Mouse (Mus musculus) frontal cortex, postnatal 36 days (tissue): ENCODE measurements around the gene Mmp10.

ENCODE experiments used
- DNase-seq, 2 experiments: peaks; one replicate each; pipeline ENCODE4 v3.0.0; 2022; ENCODE audit warnings: low spot score in 2 of 2

The Mmp10 gene

DNA sequence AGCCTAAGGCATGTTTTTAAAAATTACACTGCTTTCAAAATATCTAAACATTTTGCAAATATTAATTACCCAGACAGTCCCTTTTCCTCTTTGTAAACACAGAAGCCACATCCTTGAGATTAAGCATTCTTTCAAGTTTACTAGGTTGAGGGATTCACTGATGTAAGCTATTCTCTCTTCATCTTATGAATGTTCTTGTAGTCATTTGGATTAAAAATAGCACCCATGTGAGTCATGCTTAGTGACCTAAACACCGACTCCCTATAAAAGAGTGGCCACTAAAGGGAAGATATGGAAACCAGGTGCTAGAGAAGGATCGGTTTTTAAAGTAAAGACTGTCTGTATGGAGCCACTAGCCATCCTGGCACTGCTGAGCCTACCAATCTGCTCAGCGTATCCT lies at the start of gene Mmp10:
Gene Mmp10, plus strand, starts transcription at position 302 of the 400 bp plus-strand sequence.
- no peak for DNase-seq

DNA sequence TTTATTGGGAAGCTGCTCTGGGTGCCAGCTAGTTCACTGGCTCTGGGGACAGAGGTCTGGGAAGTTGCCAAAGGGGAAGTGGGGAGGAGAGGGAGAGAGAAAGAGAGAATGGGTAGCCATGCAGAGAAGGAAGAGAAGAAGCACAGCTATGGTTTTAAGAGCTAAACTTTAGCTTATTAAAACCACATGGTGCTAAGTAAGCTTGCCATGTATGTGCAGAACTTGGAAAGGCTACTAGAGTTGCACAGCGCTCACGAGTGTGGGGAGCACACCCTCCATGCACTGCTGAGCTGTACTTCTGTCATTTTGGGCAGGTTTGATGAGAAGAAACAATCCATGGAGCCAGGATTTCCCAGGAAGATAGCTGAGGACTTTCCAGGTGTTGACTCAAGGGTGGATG lies 48.9 kb upstream of the Mmp10 start:
- no peak for DNase-seq

DNA sequence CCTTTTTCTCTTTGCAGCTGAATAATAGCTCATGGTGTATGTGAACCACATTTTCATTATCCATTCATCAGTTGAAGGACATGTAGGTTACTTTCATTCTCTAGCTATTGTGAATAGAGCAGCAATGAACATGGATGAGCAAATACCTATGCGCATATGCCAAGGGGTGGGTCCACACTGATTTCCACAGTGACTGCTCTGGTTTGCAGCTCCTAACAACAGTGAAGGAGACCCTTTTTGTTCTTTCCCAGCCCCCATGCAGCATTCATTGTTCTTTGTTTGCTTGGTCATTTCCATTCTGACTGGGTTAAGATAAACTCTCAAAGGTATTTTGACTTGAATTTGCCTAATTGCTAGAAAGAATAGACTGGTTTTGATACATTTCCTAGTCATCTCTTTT lies 31.9 kb upstream of the Mmp10 start:
- no peak for DNase-seq

DNA sequence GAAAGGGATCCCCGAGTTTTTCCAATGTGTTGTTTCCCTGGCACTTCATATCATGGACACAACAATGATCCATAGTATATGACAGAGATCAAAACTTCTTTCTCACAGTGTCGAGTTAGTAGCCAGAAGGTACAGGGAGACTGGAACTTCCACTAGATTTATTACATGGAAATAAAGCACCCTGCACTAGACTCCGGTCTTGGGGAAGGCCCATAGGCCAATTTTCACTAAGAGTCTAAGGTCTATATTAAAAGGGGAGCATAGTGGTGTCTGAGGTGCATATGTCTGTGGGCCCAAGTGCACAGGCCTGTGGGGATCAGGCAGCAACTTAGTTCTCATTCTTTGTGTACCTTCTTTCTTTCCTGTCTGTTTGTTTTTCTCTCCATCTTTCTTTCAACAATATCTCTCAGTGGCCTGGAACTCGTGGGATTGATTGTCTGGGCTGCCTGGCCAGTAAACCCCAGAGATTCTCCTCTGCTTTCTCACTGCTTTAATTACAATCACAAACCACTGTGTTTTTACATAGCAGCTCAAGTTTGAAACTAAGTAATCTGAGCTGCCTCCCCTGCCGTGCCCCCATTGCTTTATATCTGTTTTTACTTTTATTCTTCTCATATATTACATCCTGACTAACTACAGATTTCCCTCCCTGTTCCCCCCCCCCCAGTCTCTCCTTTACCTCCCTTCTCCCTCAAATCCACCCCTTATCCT lies 18.3 kb upstream of the Mmp10 start:
- DNase-seq = no peak

DNA sequence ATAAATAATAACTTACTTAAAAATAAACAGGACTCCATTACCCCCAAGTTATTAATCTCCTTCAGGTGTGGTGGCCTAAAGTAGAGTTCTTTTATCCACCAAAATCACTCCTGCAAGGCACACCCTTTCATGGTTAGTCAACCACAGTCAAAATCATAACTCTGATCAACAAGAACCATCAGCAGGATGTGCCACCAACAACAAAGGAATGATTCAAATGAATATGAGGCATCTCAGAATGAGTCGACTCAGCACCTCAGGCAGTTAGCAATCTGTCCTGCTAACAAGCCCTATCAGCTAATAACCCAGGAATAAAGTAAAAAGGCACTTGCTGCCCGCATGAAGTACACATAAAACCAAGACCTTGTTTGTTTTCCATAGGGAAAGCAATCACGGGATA lies 1.0 kb upstream of the Mmp10 start:
- DNase-seq = no peak

DNA sequence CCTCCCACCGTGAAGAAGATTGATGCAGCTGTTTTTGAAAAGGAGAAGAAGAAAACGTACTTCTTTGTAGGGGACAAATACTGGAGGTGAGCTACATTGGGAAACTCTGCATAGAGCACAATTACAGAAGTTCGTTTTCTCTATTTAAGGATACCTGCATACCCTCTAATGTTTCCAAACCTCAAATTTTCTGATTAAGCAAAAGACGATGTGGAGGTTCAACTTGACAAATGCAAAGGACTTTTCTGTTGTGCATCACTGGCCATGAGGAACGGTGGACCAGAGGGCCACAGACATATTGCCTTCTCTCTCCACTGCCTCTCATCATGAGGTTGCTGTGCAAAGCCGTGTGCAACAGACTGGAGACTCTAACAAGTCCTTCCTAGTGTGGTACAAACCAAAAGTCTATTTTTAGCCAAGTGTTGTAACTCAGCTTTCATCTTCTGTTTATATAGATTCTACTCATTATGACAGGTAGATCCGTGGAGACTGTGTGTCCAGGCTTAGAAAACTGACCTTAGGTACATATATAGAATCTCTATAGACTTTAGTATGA lies 5.2 kb downstream of the Mmp10 start:
- no peak for DNase-seq

DNA sequence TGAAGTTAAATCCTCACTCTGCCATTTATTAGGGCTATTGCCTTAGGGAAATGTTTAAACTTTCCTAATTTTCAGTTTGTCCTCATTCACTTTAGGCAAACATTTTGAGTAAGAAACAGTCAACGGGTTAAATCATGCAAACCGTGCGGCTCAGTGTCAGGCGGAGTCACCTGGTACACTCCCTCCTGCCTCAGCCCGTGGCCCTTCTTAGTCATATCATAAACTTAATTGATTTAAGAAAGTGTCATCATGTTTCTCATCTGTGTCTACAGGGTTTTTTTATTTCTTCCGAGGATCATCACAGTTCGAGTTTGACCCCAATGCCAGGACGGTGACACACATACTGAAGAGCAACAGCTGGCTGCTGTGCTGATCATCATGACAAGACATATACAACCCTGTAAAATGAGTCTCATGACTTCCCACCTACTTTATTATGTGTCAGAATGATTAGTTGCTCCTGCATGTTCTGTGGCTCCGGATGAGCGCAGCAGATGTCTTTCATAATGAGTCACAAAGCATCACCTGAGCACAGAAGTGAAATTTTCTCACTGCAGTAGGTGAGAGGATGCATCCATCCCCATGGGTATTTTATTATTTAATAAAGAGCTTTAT lies 7.6 kb downstream of the Mmp10 start:
- DNase-seq = no peak

DNA sequence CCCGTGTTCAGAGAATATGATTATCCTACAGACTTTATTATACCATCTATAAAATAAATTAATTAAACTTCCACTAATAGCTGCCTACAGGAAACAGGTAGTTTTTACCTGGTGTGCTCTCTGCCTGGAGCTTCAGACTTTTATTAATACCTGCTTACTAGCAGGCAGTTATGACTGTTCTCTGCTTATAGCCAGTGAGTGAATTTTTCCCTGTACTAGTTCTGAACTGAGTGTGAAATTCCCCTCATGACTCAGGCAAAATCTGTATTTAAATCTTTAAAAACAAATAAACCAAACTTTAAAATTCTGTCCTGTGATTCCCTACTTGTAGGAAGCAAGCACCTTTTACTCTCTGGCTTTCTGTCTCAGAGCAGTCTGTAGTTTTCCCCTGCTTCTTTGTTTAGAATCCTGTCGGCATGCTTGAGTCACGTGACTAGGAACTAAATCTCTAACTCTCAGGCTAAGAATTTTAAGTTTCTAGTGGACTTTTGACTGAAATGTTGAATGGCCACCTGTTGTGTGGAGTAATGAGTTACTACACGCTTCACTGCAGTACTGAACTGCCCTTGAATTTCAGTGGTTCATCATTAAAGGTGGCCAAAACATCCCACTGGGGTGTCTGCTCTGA lies 15.9 kb downstream of the Mmp10 start:
- no peak for DNase-seq

DNA sequence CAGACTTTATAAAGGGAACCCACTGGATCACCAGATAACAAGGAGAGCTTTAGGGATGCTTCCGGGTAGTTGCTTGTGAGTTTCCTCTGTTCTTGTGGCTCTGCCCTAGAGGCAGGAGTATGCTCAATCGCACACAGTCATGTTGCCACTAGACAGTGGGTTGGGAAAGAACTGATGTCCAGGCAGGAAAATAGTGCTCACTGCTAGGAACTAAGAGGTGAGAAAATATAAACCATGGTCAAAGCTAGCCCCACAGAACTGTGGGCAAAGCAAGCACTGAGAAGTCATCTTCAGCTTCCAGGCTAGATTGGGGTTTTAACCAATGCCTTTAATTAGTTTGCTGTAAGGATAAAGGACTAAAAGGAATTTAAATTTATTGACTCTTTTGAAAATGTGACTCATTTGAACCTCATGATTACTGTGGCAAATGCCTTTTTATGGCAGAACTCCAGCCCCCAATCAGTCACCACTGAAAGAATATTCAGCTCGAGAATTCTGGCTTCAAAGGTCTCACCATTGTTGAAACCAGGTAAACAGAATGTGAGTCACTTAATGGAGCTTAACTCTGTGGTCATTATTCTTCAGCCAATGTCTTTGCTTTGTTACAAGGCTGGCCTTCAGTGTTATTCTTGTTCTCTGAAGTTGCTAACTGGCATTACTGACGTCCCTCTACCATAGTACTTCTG lies 24.2 kb downstream of the Mmp10 start:
- no peak for DNase-seq

DNA sequence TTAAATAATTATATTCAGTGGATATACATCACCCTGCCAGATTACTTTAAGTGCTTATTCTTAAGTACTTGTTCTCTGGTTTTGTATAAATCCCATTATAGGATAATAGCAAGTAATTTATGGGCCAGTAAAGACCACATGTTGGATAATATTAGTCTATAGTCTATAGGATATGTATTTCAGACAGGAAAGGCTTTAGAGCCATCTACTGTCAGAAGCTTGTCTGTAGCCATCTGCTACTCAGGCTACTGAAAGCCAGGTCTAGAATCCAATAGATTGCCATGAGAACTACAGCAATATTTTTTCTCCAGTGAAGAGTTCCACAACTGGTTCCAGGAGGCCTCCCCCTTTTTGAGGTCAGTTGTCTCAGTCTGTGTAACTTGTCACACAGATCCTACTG lies 40.6 kb downstream of the Mmp10 start:
- DNase-seq = no peak

DNA sequence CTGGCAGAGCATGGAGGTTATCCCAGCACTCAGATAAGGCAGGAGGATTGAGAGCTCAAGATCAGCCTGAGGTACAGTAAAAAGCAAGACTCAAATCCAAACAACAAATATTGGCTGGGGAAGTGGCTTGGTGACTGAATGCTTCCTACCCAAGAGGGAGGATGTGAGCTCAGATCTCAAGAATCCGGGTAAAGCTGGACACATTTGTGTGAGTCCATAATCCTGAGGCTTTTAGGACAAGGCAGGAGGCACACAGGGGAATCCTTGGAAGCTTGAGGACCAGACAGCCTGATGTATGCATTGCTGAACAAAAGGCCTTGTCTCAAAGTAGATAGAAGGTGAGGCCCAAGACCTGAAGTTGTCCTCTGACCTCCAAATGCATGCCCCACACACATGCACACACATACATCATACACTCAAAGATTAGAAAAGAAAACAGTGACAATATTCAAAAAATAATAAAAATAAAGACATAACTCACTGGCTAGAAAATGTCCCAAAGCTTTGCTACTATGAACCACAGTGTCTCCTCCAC lies 42.8 kb downstream of the Mmp10 start:
- no peak for DNase-seq

DNA sequence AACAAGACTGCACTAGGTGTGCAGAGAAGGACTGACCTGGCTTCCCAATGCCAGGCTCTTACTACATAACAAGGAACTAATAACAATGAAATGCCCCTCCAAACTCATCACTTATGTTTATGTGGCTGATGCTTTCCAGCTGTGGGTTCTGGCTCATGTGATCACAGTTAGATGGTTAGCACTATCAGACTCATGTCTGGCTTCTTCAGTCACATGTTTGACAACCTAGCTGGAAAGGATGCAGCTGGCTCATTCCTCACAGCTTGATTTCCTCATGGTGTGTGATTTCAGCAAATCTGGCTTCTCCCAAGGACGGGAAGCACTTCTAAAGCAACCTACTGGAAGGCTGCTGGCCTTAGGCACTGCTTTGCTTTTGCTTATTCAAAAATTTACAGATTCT lies 43.3 kb downstream of the Mmp10 start:
- no peak for DNase-seq

DNA sequence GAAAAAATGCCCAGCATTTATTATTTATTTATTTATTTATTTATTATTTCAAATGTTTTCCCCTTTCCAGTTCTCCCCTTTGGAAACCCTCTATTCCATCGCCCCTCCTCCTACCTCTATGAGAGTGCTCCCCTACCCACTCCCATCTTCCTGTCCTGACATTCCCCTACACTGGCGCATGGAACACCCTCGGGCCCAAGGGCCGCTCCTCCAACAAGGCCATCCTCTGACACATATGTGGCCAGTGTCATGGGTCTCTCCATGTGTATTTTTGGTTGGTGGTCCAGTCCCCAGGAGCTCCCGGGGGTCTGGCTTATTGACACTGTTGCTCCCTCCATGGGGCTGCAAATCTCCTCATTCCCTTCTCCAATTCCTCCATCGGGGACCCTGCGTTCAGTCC lies 43.8 kb downstream of the Mmp10 start:
- no peak for DNase-seq

DNA sequence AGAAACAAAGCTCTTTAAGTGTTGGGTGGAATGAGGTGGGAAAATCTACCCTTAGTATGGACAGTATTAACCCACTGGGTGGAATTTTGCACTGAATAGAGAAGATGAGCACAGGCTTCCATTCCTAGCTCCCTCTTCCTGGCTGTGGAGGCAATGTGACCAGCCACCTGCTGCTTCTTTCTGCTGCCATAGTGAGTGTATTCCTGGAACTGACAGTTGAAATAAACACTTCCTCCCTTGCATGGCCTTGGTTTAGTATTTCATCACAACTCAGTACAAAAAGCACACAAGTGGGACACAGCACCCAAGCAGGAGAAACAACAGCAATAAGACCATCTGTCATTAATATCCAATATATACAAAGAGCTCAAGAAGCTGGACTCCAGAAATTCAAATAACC lies 49.8 kb downstream of the Mmp10 start:
- DNase-seq = no peak

DNA sequence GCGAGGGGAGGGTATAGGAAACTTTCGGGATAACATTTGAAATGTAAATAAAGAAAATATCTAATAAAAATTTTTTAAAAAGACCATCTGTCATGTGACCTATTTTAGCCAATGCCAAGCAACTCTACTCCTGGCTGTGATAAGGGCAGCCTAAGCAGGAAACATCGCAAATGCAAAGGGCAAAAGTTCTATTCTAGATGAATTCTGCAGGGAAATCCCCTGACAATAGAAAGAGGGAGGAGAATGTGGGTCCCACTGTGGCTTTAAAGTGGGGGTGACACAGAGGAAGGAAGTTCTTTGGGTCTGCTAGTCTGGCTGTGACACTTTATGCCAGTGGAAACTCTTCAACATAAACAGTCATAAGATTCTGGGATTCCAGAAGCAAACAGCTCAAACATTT lies 51.4 kb downstream of the Mmp10 start:
- no peak for DNase-seq

DNA sequence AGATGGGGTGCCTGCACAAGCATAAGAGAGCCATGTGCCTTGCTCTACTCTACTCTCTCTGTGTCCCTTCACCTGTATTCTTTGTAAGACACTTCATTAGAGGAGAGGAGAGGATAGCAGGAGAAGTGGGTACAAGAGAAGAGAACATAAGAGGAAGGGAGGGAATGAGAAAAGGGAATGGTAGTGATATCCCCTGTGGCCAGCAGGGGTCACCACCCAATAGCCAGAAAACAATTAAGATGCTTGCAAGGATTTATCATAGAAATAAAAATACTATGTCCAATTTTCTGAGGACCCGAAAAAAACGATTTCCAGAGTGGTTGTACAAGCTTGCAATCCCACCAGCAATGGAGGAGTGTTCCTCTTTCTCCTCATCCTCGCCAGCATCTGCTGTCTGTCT lies 52.2 kb downstream of the Mmp10 start:
- DNase-seq = peak in 1 of 2 experiments; percentile 13

DNA sequence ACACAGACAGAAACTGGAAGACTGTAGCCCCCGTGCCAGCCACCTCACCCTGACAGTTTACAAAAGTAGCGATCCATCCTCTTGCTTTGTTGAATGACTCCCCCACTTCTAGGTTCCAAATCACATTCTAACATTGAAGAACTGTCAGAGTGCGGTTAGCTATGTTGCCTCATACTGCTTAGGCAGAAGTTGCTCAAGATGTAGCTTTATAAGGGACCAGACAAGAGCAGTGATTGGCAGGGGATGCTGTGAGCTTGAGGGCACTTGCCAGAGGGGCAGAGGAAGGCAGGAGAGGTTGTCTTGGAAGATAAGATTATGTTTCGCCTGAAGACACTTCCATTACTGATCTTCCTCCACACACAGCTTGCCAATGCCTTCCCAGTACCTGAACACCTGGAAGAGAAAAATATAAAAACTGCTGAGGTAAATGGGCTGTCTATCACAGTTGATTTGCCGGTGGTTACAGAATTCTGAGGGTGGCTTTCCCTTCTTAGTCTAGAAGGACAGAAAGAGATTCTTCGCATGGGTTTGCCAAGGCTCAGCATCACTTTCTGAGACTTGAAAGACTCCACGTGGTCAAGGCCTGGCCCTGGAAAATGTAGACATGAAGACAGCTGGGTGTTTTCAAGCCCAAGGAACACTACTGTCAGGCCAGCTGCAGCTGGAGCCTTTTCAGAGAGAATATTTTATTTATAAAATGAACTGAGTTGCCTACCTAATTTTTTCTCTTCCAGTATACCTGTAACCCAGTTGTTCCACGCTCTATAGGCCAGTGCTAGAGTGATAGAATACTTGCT lies 56.3 kb downstream of the Mmp10 start, which contains the start of gene Mmp8:
Gene Mmp8, plus strand, starts transcription at position 236 of the 797 bp plus-strand sequence.
- DNase-seq = no peak
